Comparison of ENCODE assay signal across 9 mouse cellular contexts in the genomic region with DNA sequence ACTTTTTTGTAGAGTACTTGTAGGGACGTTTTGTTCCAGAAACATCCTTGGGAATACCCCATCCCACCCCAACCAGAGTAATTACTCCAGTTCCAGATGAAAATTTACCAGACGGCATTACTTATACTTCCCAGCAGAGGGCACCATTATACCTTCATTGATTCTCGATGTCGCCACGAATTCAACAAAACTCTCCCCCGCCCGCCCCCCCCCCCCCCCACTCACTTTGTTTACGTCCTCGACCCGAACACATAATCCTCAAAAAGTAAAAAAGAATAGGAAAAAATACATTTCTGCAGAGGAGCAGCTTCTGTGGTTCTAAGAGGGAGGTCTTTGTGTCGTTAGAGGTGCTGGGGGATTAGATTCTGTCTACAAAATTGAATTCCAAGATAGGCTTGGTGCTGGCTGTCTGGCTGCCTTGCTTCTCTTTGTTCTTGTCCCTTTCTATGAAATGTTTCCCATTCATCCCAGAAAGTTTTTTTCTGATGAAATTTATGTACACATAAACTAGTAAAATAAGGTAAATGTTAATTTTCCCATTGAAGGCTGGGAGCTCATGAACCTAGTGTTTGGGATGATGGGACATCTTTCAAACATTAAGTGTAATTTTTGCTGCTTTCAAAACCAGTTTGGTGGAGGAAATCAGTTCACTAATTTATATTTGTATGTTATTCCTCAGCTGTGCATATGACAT. TPM values are rescaled to one million over a fixed set of nuclear protein-coding genes. Genes with fewer than 3 reads are reported as not detected.
DNase-seq lines count a peak whose midpoint lies in the region; ATAC-seq and TF ChIP-seq lines count a peak whose summit lies in the region.
"Had no signal": no experiment of that assay in that cellular context is flagged by ENCODE, and none has a peak within 500 bp of the region (broad histone marks: within the 10 kb centered on the region; RNA-seq: fewer than 3 reads in every experiment).

No protein-coding gene starts in this region.

- H3K27ac ChIP-seq in gastrocnemius, adult 2 months, result peak overlapping the region; percentile 60
- H3K27ac ChIP-seq in forebrain, embryonic 16.5 days (ENCODE audit: low read length), result peak overlapping the region; percentile 37; the same call in 1 of the 2 replicates
- no peak overlapping the region for H3K27ac ChIP-seq in limb, embryonic 12.5 days

- H3K4me1 ChIP-seq in forebrain, embryonic 16.5 days (replicated peaks; ENCODE audit: control insufficient read depth, insufficient read depth, low read length), result no peaks in the 10 kb centered on the region
- H3K4me1 ChIP-seq in limb, embryonic 12.5 days (replicated peaks), result 0 out of 2 replicates have a peak, but pooled peaks cover 3% of the 10 kb centered on the region

- 5% methylated on average over 10 of the region's 11 CpGs for WGBS in forebrain, embryonic 16.5 days
- WGBS in limb, embryonic 12.5 days, result 7% methylated on average over 11 of the region's 11 CpGs

- peak; percentile 43; the same call in 1 of the 2 replicates for ATAC-seq in forebrain, embryonic 16.5 days
- ATAC-seq in limb, embryonic 12.5 days (ENCODE audit: insufficient number of reproducible peaks, insufficient read depth, low FRiP score, low TSS enrichment, low read depth), result no peak
- no peak for ATAC-seq in erythroid progenitor cell, adult 5-6 weeks (replicated peaks; ENCODE audit: low FRiP score, poor library complexity, severe bottlenecking)

- H3K27me3 ChIP-seq in forebrain, embryonic 16.5 days (replicated peaks; ENCODE audit: control insufficient read depth, insufficient read depth, low read length), result no peaks in the 10 kb centered on the region; the same call in 1 of the 2 replicates
- H3K27me3 ChIP-seq in limb, embryonic 12.5 days, result peaks cover 17% of the 10 kb centered on the region

- peak overlapping the region; percentile 53 for H3K9ac ChIP-seq in forebrain, embryonic 16.5 days (replicated peaks; ENCODE audit: low read depth, low read length)
- no peak overlapping the region for H3K9ac ChIP-seq in limb, embryonic 12.5 days (replicated peaks)

- no peaks in the 10 kb centered on the region for H3K36me3 ChIP-seq in forebrain, embryonic 16.5 days (ENCODE audit: control insufficient read depth, insufficient read depth)
- H3K36me3 ChIP-seq in limb, embryonic 12.5 days, result no peaks in the 10 kb centered on the region

- intact Hi-C loops in gastrocnemius, adult 2 months (cut with DNase I), result loop anchor here (5.0 kb wide), 2 partner anchors 83 to 178 kb away; no protein-coding TSS in a partner anchor
- intact Hi-C loops in gastrocnemius, postnatal 36 days (cut with DNase I), result no loop called here

- TF ChIP-seq CTCF in gastrocnemius, adult 2 months (IDR thresholded peaks at IDR 0.05), result peak; percentile 57

- peak overlapping the region; percentile 32 for H3K4me2 ChIP-seq in forebrain, embryonic 16.5 days (ENCODE audit: low read length)
- no peak overlapping the region; the same call in 1 of the 2 replicates for H3K4me2 ChIP-seq in limb, embryonic 12.5 days

- no peak for DNase-seq in gastrocnemius, adult 2 months
- no peak for DNase-seq in gastrocnemius, postnatal 36 days
- DNase-seq in c-Kit-positive CD71-positive TER-119-positive erythroid progenitor cells, embryonic 14.5 days (ENCODE audit: low spot score), result peak; percentile 1
- peak; percentile 19 for DNase-seq in induced T-regulatory cell, adult 2 months (ENCODE audit: low read depth)
- DNase-seq in naive thymus-derived CD4-positive, alpha-beta T cell, adult 2 months (ENCODE audit: low read depth), result peak; percentile 35

- no peaks in the 10 kb centered on the region for H3K9me3 ChIP-seq in forebrain, embryonic 16.5 days (ENCODE audit: control insufficient read depth, low read length)
- no peaks in the 10 kb centered on the region for H3K9me3 ChIP-seq in limb, embryonic 12.5 days

- peak overlapping the region; percentile 67 for H3K4me3 ChIP-seq in gastrocnemius, adult 2 months
- H3K4me3 ChIP-seq in forebrain, embryonic 16.5 days (replicated peaks; ENCODE audit: low read length), result peak overlapping the region; percentile 39
- peak overlapping the region; percentile 26 for H3K4me3 ChIP-seq in limb, embryonic 12.5 days (replicated peaks)

RNA-seq across cellular contexts. Expression of a gene that starts 19.7 kb away (rescaled TPM):
- total RNA-seq in gastrocnemius, adult 2 months (2021), result not detected
- total RNA-seq in gastrocnemius, postnatal 36 days (2021), result not detected
- not detected in 2 replicates for polyA plus RNA-seq in forebrain, embryonic 16.5 days (2015; fragmentation: Nextera tagmentation; extraction: Ambion mirVana)
- polyA plus RNA-seq in limb, embryonic 12.5 days (2016; fragmentation: Nextera tagmentation; extraction: Ambion mirVana), result not detected in 2 replicates
- total RNA-seq in erythroid progenitor cell, adult 5-6 weeks (2015; ENCODE audit: low replicate concordance), result not detected in 2 replicates
- not detected in 2 replicates for total RNA-seq in erythroid progenitor cell, adult 5-6 weeks (2017; ENCODE audit: low replicate concordance)
- total RNA-seq: layer of hippocampus, adult 18-20 months had no signal

Comparison
In these comparisons a context has a peak if more than half of its experiments do, and no peak if none do; other contexts are left out.
1. DNase-seq: peak in c-Kit-positive CD71-positive TER-119-positive erythroid progenitor cells, embryonic 14.5 days (single experiment), induced T-regulatory cell, adult 2 months (single experiment) and naive thymus-derived CD4-positive, alpha-beta T cell, adult 2 months (single experiment); none in gastrocnemius, adult 2 months (single experiment) and gastrocnemius, postnatal 36 days (0 of 2).
2. Peak in every context shown above with its lines, with median percentiles within 50 percentile points of each other: H3K4me3 ChIP-seq.